Mouse (Mus musculus) heart, embryonic 11.5 days (tissue): Measurements from ENCODE around the gene Bptf. TPM values are rescaled to one million over a fixed set of nuclear protein-coding genes. Genes with fewer than 3 reads are reported as not detected.
"Not testable (repeated sequence)": the region's sequence is repeated elsewhere in the genome, so short reads cannot be mapped to it uniquely, and the experiment has no call there.

Experiments
- ATAC-seq: fragments of 200-750 bp; cut with Nextera tagmentation; replicated peaks from 2 replicates; pipeline ENCODE4 v1.8.0; 2017; ENCODE audit warnings: moderate library complexity; ENCODE audit not compliant: insufficient number of reproducible peaks, low FRiP score, low TSS enrichment
- H3K27ac ChIP-seq: fragments of 300-500 bp; sonication (generic); 2 replicates; pipeline ENCODE4 v1.5.1; 2014; ENCODE audit warnings: mild to moderate bottlenecking, low read depth, low read length
- H3K27me3 ChIP-seq: fragments of 300-500 bp; sonication (generic); 2 replicates; pipeline ENCODE4 v1.6.1; 2014; ENCODE audit warnings: mild to moderate bottlenecking, low read length, mixed read lengths; ENCODE audit not compliant: control insufficient read depth, insufficient read depth
- H3K36me3 ChIP-seq: fragments of 300-500 bp; sonication (generic); 2 replicates; pipeline ENCODE4 v1.6.1; 2014; ENCODE audit warnings: mild to moderate bottlenecking, low read length, moderate library complexity, mixed read lengths; ENCODE audit not compliant: control insufficient read depth, insufficient read depth
- H3K4me1 ChIP-seq: fragments of 300-500 bp; sonication (generic); 2 replicates; pipeline ENCODE4 v1.6.1; 2014; ENCODE audit warnings: low read length; ENCODE audit not compliant: control insufficient read depth, insufficient read depth
- H3K4me2 ChIP-seq: fragments of 300-500 bp; sonication (generic); 2 replicates; pipeline ENCODE4 v1.6.1; 2014; ENCODE audit warnings: mild to moderate bottlenecking, moderate library complexity
- H3K4me3 ChIP-seq: fragments of 300-500 bp; sonication (generic); 2 replicates; pipeline ENCODE4 v1.5.1; 2014; ENCODE audit warnings: low read depth, low read length
- H3K9ac ChIP-seq: fragments of 300-500 bp; sonication (generic); 2 replicates; pipeline ENCODE4 v1.6.1; 2014; ENCODE audit warnings: mild to moderate bottlenecking, low read depth, low read length, moderate library complexity
- H3K9me3 ChIP-seq: fragments of 300-500 bp; sonication (generic); replicated peaks from 2 replicates; pipeline ENCODE4 v1.6.1; 2016; ENCODE audit warnings: low read length; ENCODE audit not compliant: control insufficient read depth
- WGBS: fragments of 180-500 bp; shearing (Covaris S2); extraction: QIAGEN DNeasy Blood & Tissue Kit; methylation state at CpG from one replicate; pipeline ENCODE4 v1.1.7; 2014; ENCODE audit not compliant: insufficient replicate concordance; 5-methylcytosine and 5-hydroxymethylcytosine counted together
- polyA plus RNA-seq: library from polyadenylated mRNA; unstranded; fragments of >200 nt; fragmentation: Nextera tagmentation; extraction: Ambion mirVana; gene quantifications from 2 replicates; pipeline ENCODE4 v1.2.1, GENCODE M21; 2014

The Bptf gene
- polyA plus RNA-seq, 1 experiment from 2014 or later, result 26.5 TPM

DNA sequence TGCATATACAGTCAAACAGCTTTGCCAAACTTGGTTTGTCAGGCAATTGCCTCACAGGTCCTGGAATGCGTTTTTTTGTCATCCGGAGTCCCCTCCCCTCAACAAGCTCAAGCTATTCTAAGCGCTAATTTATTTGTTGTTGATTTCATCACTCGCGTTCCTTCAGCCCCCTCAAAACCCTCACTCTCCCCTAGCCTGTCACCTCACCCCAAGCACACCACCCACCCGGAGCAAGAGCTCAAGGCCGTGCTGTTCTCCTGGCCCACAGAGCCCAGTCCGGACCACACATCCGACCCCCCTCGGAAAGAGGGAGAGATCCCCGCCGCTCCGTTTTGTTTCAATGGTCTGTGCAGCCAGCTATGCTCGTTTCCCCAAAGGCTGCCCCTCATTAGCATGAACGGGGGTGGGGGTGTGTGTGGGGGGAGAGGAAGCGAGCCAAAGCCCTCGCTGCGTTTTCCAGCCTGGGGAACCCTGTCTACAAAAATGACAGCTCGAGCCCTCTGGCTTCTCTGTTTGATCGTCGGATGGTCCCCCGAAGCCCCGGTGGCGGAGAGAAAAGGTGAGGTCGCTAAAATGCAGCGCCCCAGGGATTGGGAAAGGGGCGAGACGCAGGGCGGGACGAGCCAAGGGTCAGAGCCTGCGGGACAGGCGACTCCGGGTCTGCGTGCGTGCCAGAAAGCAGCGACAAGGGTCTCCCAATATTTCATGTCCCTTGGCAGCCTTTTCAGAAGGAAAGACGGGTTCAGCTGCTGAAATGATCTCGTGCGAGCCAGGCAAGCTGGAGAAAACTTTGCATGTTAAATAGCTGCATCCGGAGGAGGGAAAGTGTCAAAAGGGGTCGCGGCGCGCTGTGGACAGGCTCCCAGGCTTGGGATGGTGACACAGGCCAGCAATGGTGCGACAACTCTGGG, 106.3 kb downstream of the Bptf start, which contains the start of gene 1810010H24Rik:
Gene 1810010H24Rik (plus strand): TSS at position 271 of the 911 bp plus-strand sequence.
- under 1% methylated on average over 45 of the region's 45 CpGs for WGBS
- Histone ChIP-seq H3K9me3 (no peaks in the 10 kb centered on the region), H3K9ac (peak within 1 kb of the TSS; percentile 67), H3K27me3 (peaks cover 3% of the 10 kb centered on the region; the same call in 1 of the 2 replicates), H3K4me2 (peak within 1 kb of the TSS; percentile 97), H3K4me1 (0 out of 2 replicates have a peak, but pooled peaks cover 4% of the 10 kb centered on the region), H3K36me3 (no peaks in the 10 kb centered on the region), H3K27ac (no peak within 1 kb of the TSS), H3K4me3 (peak within 1 kb of the TSS; percentile 56)
- no peak for ATAC-seq

DNA sequence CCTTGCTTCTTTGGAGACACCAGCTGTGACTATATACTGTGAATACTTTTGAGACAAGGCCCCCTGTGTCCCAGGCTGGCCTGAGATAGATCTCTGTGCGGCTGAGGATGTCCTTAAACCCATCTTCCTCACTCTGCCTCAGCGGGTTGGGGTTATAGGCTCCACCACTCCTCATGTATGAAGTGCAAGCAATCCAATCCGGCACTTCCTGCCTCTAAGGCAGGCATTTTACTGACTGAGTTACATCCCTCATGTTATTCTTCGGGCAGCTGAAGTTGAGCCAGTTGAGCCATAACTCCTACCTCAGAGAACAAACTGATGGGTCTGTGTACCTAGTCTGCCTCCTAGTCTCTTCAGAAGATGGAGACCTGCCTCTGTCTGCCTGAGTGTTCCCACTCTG, 107.5 kb downstream of the Bptf start:
- Histone ChIP-seq H3K4me3 (no peak overlapping the region), H3K27me3 (peaks cover 3% of the 10 kb centered on the region; the same call in 1 of the 2 replicates), H3K36me3 (no peaks in the 10 kb centered on the region), H3K9ac (no peak overlapping the region), H3K9me3 (no peaks in the 10 kb centered on the region), H3K4me2 (no peak overlapping the region), H3K4me1 (0 out of 2 replicates have a peak, but pooled peaks cover 4% of the 10 kb centered on the region), H3K27ac (no peak overlapping the region)
- no peak for ATAC-seq
- WGBS, result 56% methylated on average over 4 of the region's 4 CpGs

DNA sequence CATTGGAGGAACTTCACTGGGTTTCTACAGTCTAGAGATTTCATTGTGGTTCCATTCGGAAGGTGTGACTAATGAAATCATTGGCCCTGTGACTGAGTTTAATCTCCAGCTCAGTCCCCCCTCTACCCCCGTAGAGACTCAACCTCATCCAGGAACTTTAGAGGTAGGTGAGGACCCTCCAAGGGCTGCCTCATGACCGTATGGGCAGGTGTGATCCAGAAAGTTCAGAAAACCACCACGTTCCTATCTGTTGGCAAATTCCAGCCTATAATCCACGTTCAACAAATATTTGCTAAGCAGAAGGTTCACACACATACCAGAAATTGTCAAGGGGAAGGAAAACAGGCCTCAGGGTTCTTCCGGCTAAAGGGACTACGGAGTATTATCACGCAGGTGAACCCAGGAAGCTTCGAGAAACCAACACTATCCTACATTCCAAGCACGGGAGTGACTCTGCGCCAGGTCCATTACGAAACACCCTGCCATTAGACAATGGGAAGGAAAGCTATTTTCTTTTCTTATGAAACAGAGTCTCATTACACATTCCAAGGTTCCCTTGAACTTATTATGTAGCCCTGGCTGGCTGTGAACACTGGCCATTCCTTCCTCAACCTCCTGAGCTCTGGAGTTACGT, 109.8 kb downstream of the Bptf start:
- Histone ChIP-seq H3K36me3 (no peaks in the 10 kb centered on the region), H3K4me2 (no peak overlapping the region), H3K4me3 (no peak overlapping the region), H3K27ac (no peak overlapping the region), H3K27me3 (peaks cover 3% of the 10 kb centered on the region; the same call in 1 of the 2 replicates), H3K4me1 (0 out of 2 replicates have a peak, but pooled peaks cover 3% of the 10 kb centered on the region), H3K9ac (no peak overlapping the region), H3K9me3 (no peaks in the 10 kb centered on the region)
- WGBS, result 82% methylated on average over 13 of the region's 13 CpGs
- no peak for ATAC-seq

DNA sequence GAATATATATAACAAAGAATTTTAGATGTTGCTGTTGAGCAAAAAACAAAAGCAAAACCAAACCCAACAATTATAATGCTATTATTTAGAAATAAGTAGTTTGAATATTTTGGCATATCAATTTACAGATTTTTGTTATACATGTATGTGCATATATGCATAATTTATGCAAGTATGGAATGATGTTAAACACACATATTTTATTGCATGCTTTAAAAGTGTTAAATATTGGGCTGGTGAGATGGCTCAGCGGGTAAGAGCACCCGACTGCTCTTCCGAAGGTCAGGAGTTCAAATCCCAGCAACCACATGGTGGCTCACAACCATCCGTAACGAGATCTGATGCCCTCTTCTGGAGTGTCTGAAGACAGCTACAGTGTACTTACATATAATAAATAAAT, 112.2 kb downstream of the Bptf start:
- 92% methylated on average over 3 of the region's 5 CpGs for WGBS
- H3K4me3 ChIP-seq, H3K27me3 ChIP-seq, ATAC-seq, H3K27ac ChIP-seq, H3K4me1 ChIP-seq, H3K4me2 ChIP-seq, H3K9ac ChIP-seq, H3K9me3 ChIP-seq, H3K36me3 ChIP-seq: not testable (repeated sequence)

DNA sequence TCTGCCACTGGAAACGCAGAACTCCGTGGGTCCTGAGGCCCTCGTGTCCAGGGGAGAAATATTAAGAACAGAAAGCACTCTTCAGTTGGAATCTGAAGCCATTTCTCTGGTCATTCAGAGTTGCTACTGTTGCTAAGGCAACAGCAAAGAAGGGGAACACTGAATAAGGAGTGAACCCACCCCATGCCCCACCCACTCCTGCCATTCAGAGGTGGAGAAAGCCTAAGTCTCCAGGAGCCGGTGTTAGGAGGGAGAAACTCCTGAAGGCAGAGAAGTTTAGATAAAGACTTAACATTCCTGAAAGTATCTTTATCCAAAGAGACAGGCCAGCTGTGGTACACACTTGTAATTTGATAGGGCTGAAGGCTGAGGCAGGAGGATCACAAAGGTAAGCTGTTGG, 112.6 kb downstream of the Bptf start:
- H3K4me2 ChIP-seq, result no peak overlapping the region
- H3K9ac ChIP-seq, result no peak overlapping the region
- no peak overlapping the region for H3K27ac ChIP-seq
- no peak overlapping the region for H3K4me3 ChIP-seq
- H3K27me3 ChIP-seq, result no peaks in the 10 kb centered on the region; the same call in 1 of the 2 replicates
- WGBS, result 64% methylated on average over 4 of the region's 4 CpGs
- H3K9me3 ChIP-seq, result no peaks in the 10 kb centered on the region
- ATAC-seq, result no peak
- H3K36me3 ChIP-seq, result no peaks in the 10 kb centered on the region
- H3K4me1 ChIP-seq, result no peaks in the 10 kb centered on the region

DNA sequence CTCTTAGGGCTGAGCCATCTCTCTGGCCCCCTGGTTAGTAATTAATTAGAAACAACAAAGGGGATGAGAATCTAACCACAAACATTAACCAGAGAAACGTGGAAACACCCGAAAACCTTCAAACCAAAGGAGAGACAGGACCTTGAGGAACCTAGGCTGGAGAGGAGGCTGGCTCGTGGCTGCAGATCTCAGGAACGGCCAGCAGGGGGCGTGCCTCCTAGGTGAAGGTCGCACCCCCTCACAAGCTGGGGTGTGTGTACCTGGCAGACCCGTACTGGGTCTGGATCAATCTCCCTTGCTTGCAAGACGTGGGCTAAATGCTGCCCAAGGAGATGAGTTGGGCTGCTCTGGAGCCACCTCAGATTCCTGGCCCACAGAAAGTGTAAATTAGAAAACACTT, 113.3 kb downstream of the Bptf start:
- Histone ChIP-seq H3K4me3 (no peak overlapping the region), H3K9ac (no peak overlapping the region), H3K4me2 (no peak overlapping the region), H3K27me3 (no peaks in the 10 kb centered on the region), H3K9me3 (no peaks in the 10 kb centered on the region), H3K27ac (no peak overlapping the region), H3K4me1 (no peaks in the 10 kb centered on the region), H3K36me3 (no peaks in the 10 kb centered on the region)
- ATAC-seq, result no peak
- WGBS, result 27% methylated on average over 8 of the region's 8 CpGs

DNA sequence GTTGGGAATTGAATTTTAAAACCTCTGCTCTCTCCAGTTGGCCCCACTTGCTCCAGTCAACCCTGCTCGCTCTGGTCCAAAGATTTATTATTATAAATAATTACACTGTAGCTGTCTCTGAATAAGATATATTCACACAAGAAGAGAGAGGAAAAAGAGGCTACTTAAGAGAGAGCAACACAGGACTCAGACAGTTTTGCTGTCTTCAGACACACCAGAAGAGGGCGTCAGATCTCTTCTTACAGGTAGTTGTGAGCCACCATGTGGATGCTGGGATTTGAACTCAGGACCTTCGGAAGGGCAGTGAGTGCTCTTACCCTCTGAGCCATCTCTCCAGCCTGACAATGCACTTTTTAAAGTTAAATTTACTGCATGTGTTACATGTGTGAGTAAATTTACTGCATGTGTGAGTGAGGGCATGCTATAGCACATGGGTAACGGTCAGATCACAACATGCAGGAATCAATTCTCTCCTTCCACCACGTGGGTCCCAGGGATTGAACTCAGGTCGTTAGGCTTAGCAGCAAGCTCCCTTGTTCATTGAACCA, 114.5 kb downstream of the Bptf start:
- Histone ChIP-seq H3K27ac (no peak overlapping the region), H3K9ac (no peak overlapping the region), H3K9me3 (no peaks in the 10 kb centered on the region), H3K36me3 (no peaks in the 10 kb centered on the region), H3K4me3 (no peak overlapping the region), H3K4me2 (no peak overlapping the region), H3K4me1 (no peaks in the 10 kb centered on the region), H3K27me3 (no peaks in the 10 kb centered on the region)
- no peak for ATAC-seq
- WGBS, result 60% methylated on average over 6 of the region's 6 CpGs

DNA sequence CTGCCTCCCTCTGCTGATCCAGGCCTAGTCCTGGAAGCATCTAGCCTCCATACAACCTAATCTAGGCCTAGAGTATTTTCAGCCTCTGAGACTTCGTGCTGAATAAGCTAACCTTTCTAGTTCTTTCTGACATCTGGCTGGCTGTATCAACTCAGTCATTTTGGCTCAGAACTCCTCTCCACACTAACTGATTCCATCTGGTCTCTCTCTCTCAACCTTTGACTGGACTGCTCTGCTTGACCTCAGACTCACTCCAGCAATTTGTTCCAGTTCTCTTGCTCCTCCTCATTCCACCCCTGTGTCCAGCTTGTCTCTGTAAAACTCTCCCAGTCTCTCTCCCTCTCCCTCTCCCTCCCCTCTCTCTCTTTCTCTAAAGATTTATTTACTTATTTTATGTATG, 115.0 kb downstream of the Bptf start:
- Histone ChIP-seq H3K36me3 (no peaks in the 10 kb centered on the region), H3K4me1 (peaks cover under 1% of the 10 kb centered on the region; the same call in 1 of the 2 replicates), H3K4me3 (no peak overlapping the region), H3K9me3 (no peaks in the 10 kb centered on the region), H3K27me3 (no peaks in the 10 kb centered on the region), H3K27ac (no peak overlapping the region), H3K4me2 (no peak overlapping the region), H3K9ac (no peak overlapping the region)
- WGBS, result 63% methylated on average over 1 of the region's 1 CpGs
- ATAC-seq, result no peak
